Mouse (Mus musculus) heart, embryonic 14.5 days (tissue): ENCODE measurements around the gene Vcl. TPM values are rescaled to one million over a fixed set of nuclear protein-coding genes. Genes with fewer than 3 reads are reported as not detected.

Experiments
- ATAC-seq: fragments of 200-750 bp; cut with Nextera tagmentation; 2 replicates; pipeline ENCODE4 v1.8.0; 2017; ENCODE audit warnings: low read depth, moderate TSS enrichment; ENCODE audit not compliant: insufficient number of reproducible peaks, insufficient read depth, low FRiP score
- H3K27ac ChIP-seq, 2 experiments: fragments of 200-500 bp in 1 of 2; fragments of 300-500 bp in 1 of 2; sonication (generic) in 1 of 2; replicated peaks in 1 of 2; 2 replicates each; pipeline ENCODE4 v1.5.1; 2012 to 2014; ENCODE audit warnings: low read depth in 2 of 2, low read length in 2 of 2, control low read depth in 1 of 2, mild to moderate bottlenecking in 1 of 2, mixed read lengths in 1 of 2; ENCODE audit not compliant: control insufficient read depth in 1 of 2, insufficient read depth in 1 of 2
- H3K27me3 ChIP-seq: fragments of 300-500 bp; sonication (generic); 2 replicates; pipeline ENCODE4 v1.6.1; 2014; ENCODE audit warnings: mild to moderate bottlenecking, low read length, control low read depth; ENCODE audit not compliant: control insufficient read depth, insufficient read depth
- H3K36me3 ChIP-seq: fragments of 300-500 bp; sonication (generic); 2 replicates; pipeline ENCODE4 v1.6.1; 2014; ENCODE audit warnings: mild to moderate bottlenecking, control low read depth, low read length, mixed read lengths; ENCODE audit not compliant: control insufficient read depth, insufficient read depth
- H3K4me1 ChIP-seq, 2 experiments: fragments of 200-500 bp in 1 of 2; fragments of 300-500 bp in 1 of 2; sonication (generic) in 1 of 2; 2 replicates each; pipeline ENCODE4 v1.6.1; 2012 to 2014; ENCODE audit warnings: low read length in 2 of 2, control low read depth in 1 of 2, mixed read lengths in 1 of 2; ENCODE audit not compliant: control insufficient read depth in 2 of 2, insufficient read depth in 2 of 2
- H3K4me2 ChIP-seq: fragments of 300-500 bp; sonication (generic); 2 replicates; pipeline ENCODE4 v1.6.1; 2014; ENCODE audit warnings: mild to moderate bottlenecking, low read length
- H3K4me3 ChIP-seq, 2 experiments: fragments of 200-500 bp in 1 of 2; fragments of 300-500 bp in 1 of 2; sonication (generic) in 1 of 2; 2 replicates each; pipeline ENCODE4 v1.5.1; 2012 to 2014; ENCODE audit warnings: low read length in 2 of 2, mild to moderate bottlenecking in 2 of 2, control low read depth in 1 of 2, low read depth in 1 of 2, moderate library complexity in 1 of 2; ENCODE audit not compliant: control insufficient read depth in 1 of 2, insufficient read depth in 1 of 2
- H3K9ac ChIP-seq: fragments of 300-500 bp; sonication (generic); 2 replicates; pipeline ENCODE4 v1.6.1; 2014; ENCODE audit warnings: mild to moderate bottlenecking, low read length
- H3K9me3 ChIP-seq: fragments of 300-500 bp; sonication (generic); 2 replicates; pipeline ENCODE4 v1.6.1; 2016; ENCODE audit warnings: low read length, control low read depth; ENCODE audit not compliant: control insufficient read depth
- WGBS: fragments of 180-500 bp; shearing (Covaris S2); extraction: QIAGEN DNeasy Blood & Tissue Kit; methylation state at CpG from one replicate; pipeline ENCODE4 v1.1.7; 2014; 5-methylcytosine and 5-hydroxymethylcytosine counted together
- polyA plus RNA-seq: library from polyadenylated mRNA; unstranded; fragments of >200 nt; fragmentation: Nextera tagmentation; extraction: Ambion mirVana; gene quantifications from 2 replicates; pipeline ENCODE4 v1.2.1, GENCODE M21; 2014

Gene Vcl
- polyA plus RNA-seq, 1 experiment from 2014 or later: 100.0 TPM

- no peak overlapping the region for H3K9ac ChIP-seq
- no peak overlapping the region for H3K4me3 ChIP-seq
- no peaks in the 10 kb centered on the region for H3K27me3 ChIP-seq
- WGBS: 89% methylated on average over 3 of the region's 3 CpGs
- no peaks in the 10 kb centered on the region for H3K36me3 ChIP-seq
- ATAC-seq: no peak
- no peaks in the 10 kb centered on the region for H3K4me1 ChIP-seq
- no peak overlapping the region for H3K4me2 ChIP-seq
- no peaks in the 10 kb centered on the region for H3K9me3 ChIP-seq
- H3K27ac ChIP-seq: no peak overlapping the region
These were observed 27.9 kb upstream of the Vcl start for GRCm38 (mm10) chr14:20901267-20901666.

- Histone ChIP-seq H3K4me3 (no peak overlapping the region), H3K36me3 (no peaks in the 10 kb centered on the region), H3K9ac (no peak overlapping the region), H3K27me3 (no peaks in the 10 kb centered on the region), H3K27ac (no peak overlapping the region), H3K9me3 (no peaks in the 10 kb centered on the region), H3K4me2 (no peak overlapping the region), H3K4me1 (no peaks in the 10 kb centered on the region)
- 79% methylated on average over 6 of the region's 6 CpGs for WGBS
- no peak for ATAC-seq
These were observed 26.1 kb upstream of the Vcl start for GRCm38 (mm10) chr14:20903137-20903536.

- Histone ChIP-seq H3K4me2 (no peak overlapping the region), H3K9ac (no peak overlapping the region), H3K27ac (no peak overlapping the region), H3K9me3 (no peaks in the 10 kb centered on the region), H3K36me3 (no peaks in the 10 kb centered on the region), H3K27me3 (no peaks in the 10 kb centered on the region), H3K4me3 (no peak overlapping the region), H3K4me1 (0 out of 4 replicates have a peak, but pooled peaks cover 0 to 4% of the 10 kb centered on the region in 2 experiments)
- WGBS: 82% methylated on average over 2 of the region's 2 CpGs
- no peak for ATAC-seq
These were observed 17.4 kb upstream of the Vcl start for GRCm38 (mm10) chr14:20911811-20912210.

- Histone ChIP-seq H3K4me3 (no peak overlapping the region), H3K9me3 (no peaks in the 10 kb centered on the region), H3K36me3 (no peaks in the 10 kb centered on the region), H3K4me1 (0 out of 4 replicates have a peak, but pooled peaks cover 0 to 4% of the 10 kb centered on the region in 2 experiments), H3K27me3 (no peaks in the 10 kb centered on the region), H3K27ac (no peak overlapping the region), H3K9ac (no peak overlapping the region), H3K4me2 (no peak overlapping the region)
- no peak for ATAC-seq
- WGBS: 38% methylated on average over 2 of the region's 2 CpGs
These were observed 14.8 kb upstream of the Vcl start for GRCm38 (mm10) chr14:20914415-20914814.

GRCm38 (mm10) chr14:20916625-20917612, 12.3 kb upstream of the Vcl start:
- H3K27ac ChIP-seq: no peak overlapping the region
- H3K4me2 ChIP-seq: no peak overlapping the region
- H3K36me3 ChIP-seq: no peaks in the 10 kb centered on the region
- no peaks in the 10 kb centered on the region for H3K27me3 ChIP-seq
- H3K9me3 ChIP-seq: no peaks in the 10 kb centered on the region
- no peak for ATAC-seq
- H3K4me3 ChIP-seq: no peak overlapping the region
- no peak overlapping the region for H3K9ac ChIP-seq
- WGBS: 78% methylated on average over 7 of the region's 7 CpGs
- H3K4me1 ChIP-seq: 0 out of 4 replicates have a peak, but pooled peaks cover 0 to 4% of the 10 kb centered on the region in 2 experiments

- Histone ChIP-seq H3K4me1 (no peaks in the 10 kb centered on the region), H3K27ac (no peak overlapping the region), H3K9me3 (no peaks in the 10 kb centered on the region), H3K27me3 (no peaks in the 10 kb centered on the region), H3K9ac (no peak overlapping the region), H3K4me3 (no peak overlapping the region), H3K36me3 (no peaks in the 10 kb centered on the region), H3K4me2 (no peak overlapping the region)
- 68% methylated on average over 5 of the region's 5 CpGs for WGBS
- no peak for ATAC-seq
These were observed 5.0 kb upstream of the Vcl start for GRCm38 (mm10) chr14:20924071-20924789.

- Histone ChIP-seq H3K4me2 (no peak overlapping the region), H3K27me3 (no peaks in the 10 kb centered on the region), H3K9me3 (no peaks in the 10 kb centered on the region), H3K9ac (no peak overlapping the region), H3K4me3 (no peak overlapping the region), H3K36me3 (no peaks in the 10 kb centered on the region), H3K4me1 (peaks cover 0 to 13% of the 10 kb centered on the region in 2 experiments; a peak in 2 of 4 replicates), H3K27ac (no peak overlapping the region)
- WGBS: 83% methylated on average over 4 of the region's 4 CpGs
- no peak for ATAC-seq
These were observed 1.5 kb upstream of the Vcl start for GRCm38 (mm10) chr14:20927470-20928307.
